Comparison of ENCODE assay signal across 12 mouse cellular contexts in genomic region chr9:68791982-68792540, GRCm38 (mm10).
A peak's percentile ranks its signal among the peaks of the same experiment; 100 is the strongest.
DNase-seq lines count a peak whose midpoint lies in the region; ATAC-seq and TF ChIP-seq lines count a peak whose summit lies in the region.
"Had no signal": no experiment of that assay in that cellular context is flagged by ENCODE, and none has a peak within 500 bp of the region (broad histone marks: within the 10 kb centered on the region; RNA-seq: fewer than 3 reads in every experiment).

No protein-coding gene starts in this region.

- 73% methylated on average over 16 of the region's 16 CpGs for WGBS in midbrain, embryonic 14.5 days
- 88% methylated on average over 16 of the region's 16 CpGs for WGBS in midbrain, embryonic 10.5 days
- WGBS in hindbrain, postnatal 0 days = 39% methylated on average over 16 of the region's 16 CpGs
- WGBS in kidney, adult 2 months = 76% methylated on average over 16 of the region's 16 CpGs

- no peak for TF ChIP-seq CTCF in hindbrain, postnatal 0 days (IDR thresholded peaks at IDR 0.05; ENCODE audit: low read depth)
- no peak for TF ChIP-seq CTCF in kidney, adult 2 months (conservative IDR thresholded peaks at IDR 0.05; ENCODE audit: insufficient read depth, insufficient read length, low read depth, low read length)

- H3K36me3 ChIP-seq in midbrain, embryonic 14.5 days (ENCODE audit: control insufficient read depth, insufficient read depth, low read length) = no peaks in the 10 kb centered on the region
- H3K36me3 ChIP-seq in midbrain, embryonic 10.5 days = no peaks in the 10 kb centered on the region
- no peaks in the 10 kb centered on the region for H3K36me3 ChIP-seq in hindbrain, postnatal 0 days (ENCODE audit: insufficient read depth, low read length)
- H3K36me3 ChIP-seq in kidney, adult 2 months (ENCODE audit: control insufficient read depth, insufficient read depth, low read length) = no peaks in the 10 kb centered on the region

- no peak for ATAC-seq in midbrain, embryonic 14.5 days (ENCODE audit: low FRiP score, low TSS enrichment)
- ATAC-seq in hindbrain, postnatal 0 days = 0 out of 2 replicates have a peak, but pooled peaks have one; percentile 53
- ATAC-seq: lung, postnatal 0 days had no signal

- no peaks in the 10 kb centered on the region for H3K4me1 ChIP-seq in midbrain, embryonic 14.5 days (ENCODE audit: control insufficient read depth, insufficient read depth, low read length)
- H3K4me1 ChIP-seq in midbrain, embryonic 10.5 days = no peaks in the 10 kb centered on the region
- H3K4me1 ChIP-seq in hindbrain, postnatal 0 days (ENCODE audit: insufficient read depth, low read length) = no peaks in the 10 kb centered on the region
- H3K4me1 ChIP-seq in kidney, adult 2 months (ENCODE audit: control insufficient read depth, insufficient read depth, low read length) = no peaks in the 10 kb centered on the region

- no peak overlapping the region for H3K9ac ChIP-seq in midbrain, embryonic 14.5 days (replicated peaks; ENCODE audit: low read length)
- H3K9ac ChIP-seq in hindbrain, postnatal 0 days (replicated peaks; ENCODE audit: low read length) = no peak overlapping the region

- no peak for TF ChIP-seq POLR2A in kidney, adult 2 months (IDR thresholded peaks at IDR 0.05; ENCODE audit: low read depth, low read length)

- H3K4me3 ChIP-seq in midbrain, embryonic 14.5 days (replicated peaks; ENCODE audit: low read depth, low read length) = no peak overlapping the region
- no peak overlapping the region for H3K4me3 ChIP-seq in midbrain, embryonic 10.5 days
- no peak overlapping the region for H3K4me3 ChIP-seq in hindbrain, postnatal 0 days (ENCODE audit: low read length)
- H3K4me3 ChIP-seq in kidney, adult 2 months (ENCODE audit: insufficient read depth, low read depth, low read length) = no peak overlapping the region
- H3K4me3 ChIP-seq: erythroblast, embryonic 14.5 days had no signal

- no peak overlapping the region for H3K27ac ChIP-seq in midbrain, embryonic 14.5 days (replicated peaks; ENCODE audit: low read depth, low read length)
- no peak overlapping the region for H3K27ac ChIP-seq in midbrain, embryonic 10.5 days (replicated peaks)
- peak overlapping the region; percentile 1; the same call in 1 of the 2 replicates for H3K27ac ChIP-seq in hindbrain, postnatal 0 days
- no peak overlapping the region for H3K27ac ChIP-seq in kidney, adult 2 months (ENCODE audit: insufficient read depth, low read depth, low read length)

- no peak overlapping the region for H3K4me2 ChIP-seq in midbrain, embryonic 14.5 days (ENCODE audit: low read length)
- peak overlapping the region; percentile 44 for H3K4me2 ChIP-seq in hindbrain, postnatal 0 days (ENCODE audit: low read depth, low read length)

- no peaks in the 10 kb centered on the region for H3K9me3 ChIP-seq in midbrain, embryonic 14.5 days (ENCODE audit: control insufficient read depth, low read length)
- no peaks in the 10 kb centered on the region for H3K9me3 ChIP-seq in midbrain, embryonic 10.5 days (replicated peaks)
- H3K9me3 ChIP-seq in hindbrain, postnatal 0 days (ENCODE audit: low read length) = no peaks in the 10 kb centered on the region

- DNase-seq in embryo, embryonic 11 days = peak; percentile 38
- no peak for DNase-seq in embryo, embryonic 9.5 days (ENCODE audit: extremely low spot score)
- DNase-seq in midbrain, embryonic 14.5 days = peak; percentile 53
- no peak for DNase-seq in midbrain, embryonic 10.5 days (ENCODE audit: low spot score)
- peak; percentile 57 for DNase-seq in hindbrain, postnatal 0 days (ENCODE audit: low spot score)
- peak; percentile 5 for DNase-seq in retina, postnatal 7 days (ENCODE audit: low read depth, low spot score)
- no peak for DNase-seq in kidney, adult 2 months
- no peak for DNase-seq in lung, adult 18-20 months
- DNase-seq: adrenal gland, adult 8-10 months; cerebellum, adult 8-10 months had no signal

- no peaks in the 10 kb centered on the region for H3K27me3 ChIP-seq in midbrain, embryonic 14.5 days (ENCODE audit: control insufficient read depth, insufficient read depth, low read length)
- no peaks in the 10 kb centered on the region for H3K27me3 ChIP-seq in midbrain, embryonic 10.5 days (ENCODE audit: low read depth, poor library complexity, severe bottlenecking)
- no peaks in the 10 kb centered on the region for H3K27me3 ChIP-seq in hindbrain, postnatal 0 days (ENCODE audit: insufficient read depth, low read length)
- no peaks in the 10 kb centered on the region for H3K27me3 ChIP-seq in kidney, adult 2 months (replicated peaks; ENCODE audit: control insufficient read depth, insufficient read depth, low read length)

Comparison
In these comparisons a context has a peak if more than half of its experiments do, and no peak if none do; other contexts are left out.
1. DNase-seq: peak in embryo, embryonic 11 days (single experiment), midbrain, embryonic 14.5 days (single experiment), hindbrain, postnatal 0 days (single experiment) and retina, postnatal 7 days (single experiment); none in embryo, embryonic 9.5 days (single experiment), midbrain, embryonic 10.5 days (single experiment), kidney, adult 2 months (single experiment) and lung, adult 18-20 months (0 of 2).